Mouse (Mus musculus): ENCODE results near the gene Irx5.
A peak's percentile ranks its signal among the peaks of the same experiment; 100 is the strongest.

The Irx5 gene

GRCm38 (mm10) chr8:92357398-92357981 lies at the start of gene Irx5:
TSS of gene Irx5 (plus strand) at chr8:92357625.
- DNase-seq (ENCODE audit: low read depth, low spot score): no peak

- no peak for DNase-seq (ENCODE audit: low read depth, low spot score)
These were observed 45.2 kb upstream of the Irx5 start for GRCm38 (mm10) chr8:92312178-92312577.

- no peak for DNase-seq (ENCODE audit: low read depth, low spot score)
These were observed 43.7 kb upstream of the Irx5 start for GRCm38 (mm10) chr8:92313707-92314106.

DNA sequence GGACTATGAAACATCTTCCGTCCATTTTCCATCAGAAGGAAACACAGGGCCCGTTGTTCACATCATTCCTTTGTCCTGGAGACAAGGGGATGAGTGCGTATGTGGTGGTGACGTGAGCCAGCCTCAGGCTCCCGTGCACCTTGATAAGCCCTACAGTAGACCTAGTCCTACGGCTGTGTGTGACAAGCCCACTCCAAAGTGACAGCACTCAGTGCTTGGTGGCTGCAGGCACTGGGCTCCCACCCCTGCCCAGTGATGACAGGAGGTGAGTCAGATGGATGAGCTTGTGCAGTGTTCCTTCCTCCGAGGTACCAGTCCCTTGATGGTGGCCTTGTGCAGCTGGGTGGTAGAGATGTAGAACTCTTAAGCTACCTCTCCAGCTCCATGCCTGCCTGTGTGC lies 33.7 kb upstream of the Irx5 start:
- DNase-seq (ENCODE audit: low read depth, low spot score): no peak

DNA sequence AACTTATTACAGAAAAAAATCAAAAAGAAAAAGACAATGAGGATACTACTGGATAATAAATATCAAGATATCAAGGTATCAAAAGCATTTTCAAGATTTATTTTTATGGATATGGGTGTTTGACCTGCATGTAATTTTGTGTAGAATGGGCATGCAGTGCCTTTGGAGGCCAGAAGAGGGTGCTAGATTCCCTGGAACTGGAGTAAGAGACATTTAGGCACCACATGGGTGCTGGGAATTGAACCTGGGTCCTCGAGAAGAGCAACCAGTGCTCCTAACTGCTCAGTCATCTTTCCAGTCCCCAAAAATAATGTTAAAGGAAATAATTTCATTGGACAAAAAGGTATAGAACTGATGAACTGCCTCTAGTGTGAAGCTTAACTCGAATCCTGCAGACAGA lies 30.2 kb upstream of the Irx5 start:
- DNase-seq (ENCODE audit: low read depth, low spot score): no peak

DNA sequence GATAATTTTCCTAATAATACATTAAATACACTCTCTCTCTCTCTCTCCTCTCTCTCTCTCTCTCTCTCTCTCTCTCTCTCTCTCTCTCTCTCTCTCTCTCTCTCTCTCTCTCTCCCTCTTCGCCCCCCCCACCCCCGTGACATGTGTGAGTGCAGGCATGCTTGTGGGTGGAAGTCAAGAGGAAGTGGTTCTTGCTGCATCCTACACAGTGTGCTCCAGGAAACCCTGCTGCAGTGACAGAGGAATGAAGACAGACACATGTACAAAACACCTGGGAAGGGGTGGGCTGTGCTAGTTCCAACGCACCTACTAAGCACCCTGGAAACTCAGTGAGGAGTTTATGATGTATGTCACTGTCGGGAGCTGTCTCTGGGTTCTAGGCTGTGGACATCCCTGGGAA lies 28.2 kb upstream of the Irx5 start:
- no peak for DNase-seq (ENCODE audit: low read depth, low spot score)

DNA sequence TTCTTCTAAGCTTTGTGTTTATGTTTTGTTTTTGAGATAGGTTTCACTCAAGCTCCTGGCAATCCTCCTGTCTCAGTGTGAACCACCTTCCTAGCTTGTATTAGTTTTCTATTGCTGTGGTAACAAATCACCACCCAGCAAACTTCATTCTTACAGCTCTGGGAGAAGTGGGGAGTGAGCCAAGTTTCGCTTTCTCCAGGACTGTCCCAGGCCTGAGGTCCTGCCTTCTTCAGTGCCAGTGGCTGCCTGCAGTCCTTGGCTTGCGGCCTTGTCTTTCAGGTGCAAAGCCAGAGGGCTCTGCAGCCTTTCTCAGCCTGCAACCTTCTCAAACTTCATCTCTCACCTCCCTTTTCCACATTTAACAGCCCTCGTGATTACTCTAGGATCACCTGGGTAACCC lies 25.6 kb upstream of the Irx5 start:
- DNase-seq (ENCODE audit: low read depth, low spot score): no peak

DNA sequence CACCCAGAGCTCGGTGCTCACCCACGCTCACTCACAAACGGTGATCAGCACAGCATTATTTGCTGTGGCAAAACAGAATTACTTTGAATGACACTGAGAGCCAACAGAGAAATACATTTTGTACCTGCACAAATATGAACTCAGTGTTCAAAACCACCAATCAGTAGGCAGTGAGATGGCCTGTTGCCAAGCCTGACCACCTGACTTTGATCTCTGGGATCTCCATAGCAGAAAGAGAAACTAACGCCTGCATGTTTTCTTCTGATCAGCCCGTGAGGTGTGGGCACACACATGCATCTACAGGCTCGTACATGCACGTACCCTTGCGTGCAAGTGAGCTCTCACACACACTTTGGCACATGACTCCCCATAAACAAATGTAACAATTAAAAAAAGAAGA lies 24.0 kb upstream of the Irx5 start:
- DNase-seq (ENCODE audit: low read depth, low spot score): no peak

- DNase-seq (ENCODE audit: low read depth, low spot score): no peak
These were observed 22.3 kb upstream of the Irx5 start for GRCm38 (mm10) chr8:92335079-92335478.

DNA sequence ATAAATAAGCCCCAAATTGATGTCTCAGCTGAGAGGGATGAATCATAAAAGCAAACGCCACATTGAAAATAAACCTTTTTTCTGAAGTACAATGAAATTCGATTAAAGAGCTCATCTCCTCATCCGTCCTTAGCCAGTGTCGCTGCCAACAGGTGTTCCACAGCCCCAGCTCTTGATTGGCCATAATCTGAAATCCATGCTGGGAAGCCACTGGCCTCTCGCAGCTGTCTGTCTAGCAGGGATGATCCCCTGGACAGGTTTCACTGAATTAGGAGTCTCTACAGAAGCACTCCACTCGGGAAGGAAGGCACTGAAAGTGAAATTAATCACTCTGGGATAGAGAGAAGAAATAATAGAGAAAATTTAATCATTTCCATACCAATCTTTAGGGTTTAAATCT lies 21.4 kb upstream of the Irx5 start:
- DNase-seq (ENCODE audit: low read depth, low spot score): no peak

GRCm38 (mm10) chr8:92343544-92343943 lies 13.9 kb upstream of the Irx5 start:
- no peak for DNase-seq (ENCODE audit: low read depth, low spot score)

- DNase-seq (ENCODE audit: low read depth, low spot score): no peak
These were observed 7.4 kb upstream of the Irx5 start for GRCm38 (mm10) chr8:92349898-92350486.

DNA sequence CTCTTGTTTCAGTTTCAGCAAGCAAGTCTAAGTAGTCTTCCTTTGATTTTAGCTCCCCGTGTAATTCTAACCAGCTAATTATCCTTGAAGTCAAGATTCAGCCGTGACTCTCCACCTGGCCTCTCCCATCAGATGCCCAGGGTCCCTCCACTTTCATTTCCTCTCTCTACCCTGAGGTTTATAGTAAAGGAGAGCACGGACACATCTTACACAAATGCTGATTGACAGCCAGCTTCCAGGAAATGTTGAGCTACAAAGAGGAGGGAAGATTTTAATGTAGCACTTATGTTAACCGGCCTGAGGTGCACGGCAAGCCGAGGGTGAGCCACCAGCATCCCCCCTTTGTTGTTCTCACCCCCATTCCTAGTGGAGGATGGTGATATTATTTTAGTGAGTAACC lies 4.0 kb upstream of the Irx5 start:
- no peak for DNase-seq (ENCODE audit: low read depth, low spot score)

GRCm38 (mm10) chr8:92354536-92355482 lies 2.6 kb upstream of the Irx5 start:
- no peak for DNase-seq (ENCODE audit: low read depth, low spot score)

DNA sequence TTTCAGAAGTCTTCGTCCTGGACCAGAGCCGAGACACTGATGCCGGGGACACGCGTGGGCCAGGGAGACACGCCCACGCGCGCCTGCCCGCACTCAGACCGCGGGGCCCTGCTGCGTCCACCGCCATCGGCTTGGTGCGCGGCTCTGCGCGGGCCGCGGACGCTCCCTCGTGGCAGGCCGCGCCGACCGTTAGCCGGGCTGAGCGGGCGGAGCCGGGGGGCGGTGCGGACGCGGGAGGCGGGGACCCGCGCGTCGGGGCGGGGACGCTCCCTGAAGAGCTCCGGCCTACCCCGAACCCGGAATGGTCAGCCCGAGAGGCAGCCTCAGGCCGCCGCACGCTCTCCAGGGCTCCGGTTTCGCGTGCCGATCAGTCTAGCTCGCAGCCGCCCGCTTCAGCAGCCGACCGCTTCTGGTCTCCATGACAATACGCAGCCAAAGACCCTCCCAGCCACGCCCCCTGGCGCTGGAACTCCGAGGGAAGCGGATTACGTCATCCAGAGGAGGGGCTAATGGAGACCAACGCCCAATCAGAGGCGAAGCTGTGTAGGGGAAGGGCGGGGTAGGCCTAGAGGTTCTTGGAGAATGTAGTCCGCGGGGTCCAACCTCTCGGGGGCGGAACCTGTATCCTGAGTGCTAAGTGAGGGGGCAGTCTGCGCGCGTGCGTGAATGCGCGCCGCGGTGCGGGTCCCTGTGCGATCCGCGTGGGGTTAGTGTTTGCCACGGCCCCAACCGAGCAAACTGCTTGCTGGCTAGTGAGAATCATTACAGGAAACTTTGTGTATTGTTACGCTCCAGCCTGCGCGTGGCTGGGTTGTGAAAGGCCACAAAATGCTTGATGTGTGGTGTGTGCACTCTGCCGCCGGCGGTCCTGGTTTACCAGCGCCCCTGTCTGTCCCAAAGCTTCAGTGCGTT lies 1.5 kb upstream of the Irx5 start:
- peak; percentile 74 for DNase-seq (ENCODE audit: low read depth, low spot score)

DNA sequence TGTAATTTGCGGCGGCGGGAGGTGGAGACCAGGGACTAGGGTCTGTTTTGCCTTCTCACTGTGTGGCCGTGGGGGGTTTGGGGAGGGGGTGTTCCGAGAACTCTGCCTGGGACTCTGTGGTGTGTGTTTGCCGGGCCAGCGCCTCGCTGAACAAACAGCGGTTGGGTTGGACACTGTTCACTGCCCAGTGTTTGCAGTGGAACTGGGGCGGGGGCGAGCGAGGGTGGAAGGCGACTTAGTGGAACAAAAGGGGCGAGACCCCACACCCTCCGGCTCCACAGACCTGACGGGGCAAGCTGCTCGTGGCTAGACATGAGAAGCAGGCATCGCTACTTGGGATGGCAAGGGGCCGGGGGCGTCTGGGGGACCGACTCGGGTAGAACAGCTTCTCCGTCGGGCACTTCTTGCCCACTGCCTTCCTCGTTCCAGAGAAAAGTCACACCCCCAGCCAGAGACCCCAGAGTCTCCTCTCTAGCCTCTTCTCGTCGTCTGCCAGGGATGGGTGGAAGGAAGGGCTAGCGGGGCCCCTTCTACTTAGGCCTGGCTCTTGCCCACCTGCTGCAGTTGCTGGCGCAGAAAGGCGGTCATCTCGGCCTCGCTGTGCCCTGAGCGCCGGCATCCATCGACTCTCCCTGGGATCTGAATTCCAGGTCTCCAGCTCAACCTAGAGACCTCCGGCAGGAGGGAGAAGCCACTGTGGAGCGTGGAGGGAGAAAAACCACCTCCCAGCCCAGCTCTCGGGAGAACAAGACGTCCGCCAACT lies 631 bp upstream of the Irx5 start:
- DNase-seq (ENCODE audit: low read depth, low spot score): no peak

- DNase-seq (ENCODE audit: low read depth, low spot score): no peak
These were observed 945 bp downstream of the Irx5 start for GRCm38 (mm10) chr8:92358141-92358999.

DNA sequence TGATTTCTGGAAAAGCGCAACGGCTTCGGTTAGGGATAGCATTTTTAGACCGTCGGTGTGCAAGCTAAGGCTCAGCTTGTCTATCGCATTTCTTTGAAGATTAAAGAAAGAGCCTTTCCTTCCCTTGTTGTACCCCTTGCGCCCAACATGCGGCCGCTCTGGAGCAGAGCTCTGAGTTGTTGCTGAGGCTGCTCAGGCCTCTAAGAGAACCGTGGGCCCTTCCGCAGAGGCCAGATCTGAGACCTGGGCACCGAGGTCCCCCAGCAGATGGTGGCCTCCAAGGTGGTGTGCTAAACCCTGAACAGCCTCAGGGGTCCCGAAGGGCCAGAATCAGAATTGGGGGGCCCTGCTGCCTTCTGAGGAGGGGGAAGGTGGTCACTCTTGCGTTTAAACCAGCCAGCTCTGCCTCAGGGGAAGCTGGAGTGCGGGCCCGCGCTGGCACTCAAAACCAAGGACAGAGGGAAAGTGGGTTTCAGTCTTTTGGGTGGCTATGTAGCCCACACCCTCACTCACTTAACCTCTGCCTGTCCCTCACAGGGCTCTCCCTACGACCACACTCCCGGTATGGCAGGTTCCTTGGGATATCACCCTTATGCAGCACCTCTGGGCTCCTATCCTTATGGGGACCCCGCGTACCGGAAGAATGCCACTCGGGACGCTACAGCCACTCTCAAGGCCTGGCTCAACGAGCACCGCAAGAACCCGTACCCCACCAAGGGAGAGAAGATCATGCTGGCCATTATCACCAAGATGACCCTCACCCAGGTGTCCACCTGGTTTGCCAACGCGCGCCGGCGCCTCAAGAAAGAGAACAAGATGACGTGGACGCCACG lies 1.8 kb downstream of the Irx5 start:
- DNase-seq (ENCODE audit: low read depth, low spot score): no peak

GRCm38 (mm10) chr8:92359833-92360082 lies 2.3 kb downstream of the Irx5 start:
- DNase-seq (ENCODE audit: low read depth, low spot score): no peak
